Mouse (Mus musculus) lung, adult 2 months (tissue): ENCODE data around the gene 2700049A03Rik.

Source experiments
- CTCF ChIP-seq: fragments of 200-500 bp; IDR thresholded peaks from 2 replicates; pipeline ENCODE4 v1.5.1; 2011; ENCODE audit warnings: mild to moderate bottlenecking, low read length, control low read depth; ENCODE audit not compliant: insufficient read depth
- POLR2A ChIP-seq: fragments of 200-500 bp; IDR thresholded peaks from 2 replicates; pipeline ENCODE4 v1.6.1; 2011; ENCODE audit warnings: low read depth, mild to moderate bottlenecking, control low read depth, low read length, borderline replicate concordance; ENCODE audit errors: extremely low read depth

- no peak for TF ChIP-seq POLR2A
- no peak for TF ChIP-seq CTCF
Measured at GRCm38 (mm10) chr12:71157974-71158373, 21.3 kb downstream of the 2700049A03Rik start.
